Comparison of ENCODE assay signal across 8 mouse cellular contexts in the genomic region with DNA sequence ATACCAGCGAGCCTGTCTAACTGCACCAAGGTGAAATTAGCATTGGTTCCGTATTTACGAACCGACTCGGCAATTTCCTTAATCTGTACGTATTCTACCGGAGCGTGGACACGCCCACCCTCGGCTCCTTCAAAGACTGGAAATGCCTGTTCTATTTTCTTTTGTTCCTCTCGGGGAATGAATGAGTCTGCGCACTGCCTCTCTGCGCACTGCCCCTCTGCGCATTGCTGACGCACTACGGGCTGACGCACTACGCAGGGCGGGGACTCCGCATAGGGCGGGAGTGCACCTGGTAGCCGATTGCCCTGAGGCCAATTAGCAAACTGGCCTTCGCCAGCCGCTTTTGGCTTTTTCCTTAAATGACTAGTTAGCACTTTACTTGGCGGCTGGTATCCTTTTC. TPM values are rescaled to one million over a fixed set of nuclear protein-coding genes. Genes with fewer than 3 reads are reported as not detected.
DNase-seq lines count a peak whose midpoint lies in the region; ATAC-seq and TF ChIP-seq lines count a peak whose summit lies in the region.
"Not testable (repeated sequence)": the region's sequence is repeated elsewhere in the genome, so short reads cannot be mapped to it uniquely, and the experiment has no call there.
"Had no signal": no experiment of that assay in that cellular context is flagged by ENCODE, and none has a peak within 500 bp of the region (broad histone marks: within the 10 kb centered on the region; RNA-seq: fewer than 3 reads in every experiment).

No protein-coding gene starts in this region.

- WGBS in forebrain, embryonic 11.5 days, result 46% methylated on average over 3 of the region's 25 CpGs
- WGBS in heart, embryonic 13.5 days, result 40% methylated on average over 12 of the region's 25 CpGs
- 84% methylated on average over 1 of the region's 25 CpGs for WGBS in intestine, embryonic 14.5 days
- 50% methylated on average over 7 of the region's 25 CpGs for WGBS in limb, embryonic 11.5 days
- WGBS in lung, embryonic 14.5 days, result 51% methylated on average over 5 of the region's 25 CpGs
- 24% methylated on average over 5 of the region's 25 CpGs for WGBS in neural tube, embryonic 11.5 days

- H3K4me2 ChIP-seq in forebrain, embryonic 11.5 days (ENCODE audit: low read depth, low read length, severe bottlenecking); intestine, embryonic 14.5 days (ENCODE audit: low read length); limb, embryonic 11.5 days (ENCODE audit: low read depth, severe bottlenecking); neural tube, embryonic 11.5 days (ENCODE audit: low read depth): not testable (repeated sequence)
- peak overlapping the region; percentile 52 for H3K4me2 ChIP-seq in heart, embryonic 13.5 days
- H3K4me2 ChIP-seq in lung, embryonic 14.5 days, result peak overlapping the region; percentile 32; the same call in 1 of the 2 replicates

- not testable (repeated sequence) for H3K9me3 ChIP-seq in forebrain, embryonic 11.5 days (ENCODE audit: control insufficient read depth, low read length); heart, embryonic 13.5 days; intestine, embryonic 14.5 days (ENCODE audit: control insufficient read depth, low read length); limb, embryonic 11.5 days (ENCODE audit: control insufficient read depth, low read length); lung, embryonic 14.5 days (ENCODE audit: low read depth, low read length); neural tube, embryonic 11.5 days (ENCODE audit: control insufficient read depth, low read length)

- peak overlapping the region; percentile 62 for H3K4me3 ChIP-seq in brown adipose tissue, adult 24 weeks (ENCODE audit: insufficient read depth, low read depth, low read length)
- peak overlapping the region; percentile 22; the same call in 1 of the 2 replicates for H3K4me3 ChIP-seq in forebrain, embryonic 11.5 days (ENCODE audit: low read depth, low read length)
- peak overlapping the region; percentile 49 for H3K4me3 ChIP-seq in heart, embryonic 13.5 days
- H3K4me3 ChIP-seq in intestine, embryonic 14.5 days (ENCODE audit: low read depth, low read length), result peak overlapping the region; percentile 33
- peak overlapping the region; percentile 23 for H3K4me3 ChIP-seq in limb, embryonic 11.5 days (ENCODE audit: low read depth, low read length)
- peak overlapping the region; percentile 28 for H3K4me3 ChIP-seq in lung, embryonic 14.5 days (ENCODE audit: low read depth, low read length)
- peak overlapping the region; percentile 21 for H3K4me3 ChIP-seq in neural tube, embryonic 11.5 days (ENCODE audit: low read depth, low read length)

- not testable (repeated sequence) for TF ChIP-seq CTCF in lung, embryonic 14.5 days (IDR thresholded peaks at IDR 0.05; ENCODE audit: low read depth)

- peak overlapping the region; percentile 57; the same call in 1 of the 2 replicates for H3K27ac ChIP-seq in brown adipose tissue, adult 24 weeks (replicated peaks; ENCODE audit: low read depth, low read length)
- not testable (repeated sequence) for H3K27ac ChIP-seq in forebrain, embryonic 11.5 days (ENCODE audit: low read depth, low read length); heart, embryonic 13.5 days (replicated peaks); intestine, embryonic 14.5 days (ENCODE audit: low read depth); limb, embryonic 11.5 days (replicated peaks; ENCODE audit: low read depth, low read length); lung, embryonic 14.5 days (ENCODE audit: low read depth); neural tube, embryonic 11.5 days (ENCODE audit: low read depth, low read length)

- H3K4me1 ChIP-seq in brown adipose tissue, adult 24 weeks (ENCODE audit: control insufficient read depth, insufficient read depth, insufficient read length, low read length); forebrain, embryonic 11.5 days (replicated peaks; ENCODE audit: control insufficient read depth, insufficient read depth, low read length); heart, embryonic 13.5 days; intestine, embryonic 14.5 days (replicated peaks; ENCODE audit: control insufficient read depth, insufficient read depth, low read length); limb, embryonic 11.5 days (ENCODE audit: control insufficient read depth, insufficient read depth, low read length); lung, embryonic 14.5 days (ENCODE audit: insufficient read depth); neural tube, embryonic 11.5 days (ENCODE audit: control insufficient read depth, insufficient read depth, low read length): not testable (repeated sequence)

- H3K27me3 ChIP-seq in forebrain, embryonic 11.5 days (ENCODE audit: control insufficient read depth, insufficient read depth, low read length); heart, embryonic 13.5 days (replicated peaks); intestine, embryonic 14.5 days (replicated peaks; ENCODE audit: control insufficient read depth, insufficient read depth, low read length); limb, embryonic 11.5 days (ENCODE audit: control insufficient read depth, insufficient read depth, low read length); lung, embryonic 14.5 days (ENCODE audit: insufficient read depth, low read length); neural tube, embryonic 11.5 days (ENCODE audit: control insufficient read depth, insufficient read depth, low read length): not testable (repeated sequence)

- not testable (repeated sequence) for H3K9ac ChIP-seq in forebrain, embryonic 11.5 days (ENCODE audit: low read length); intestine, embryonic 14.5 days (ENCODE audit: low read length); limb, embryonic 11.5 days (ENCODE audit: low read length); lung, embryonic 14.5 days; neural tube, embryonic 11.5 days (ENCODE audit: low read length)
- peak overlapping the region; percentile 73 for H3K9ac ChIP-seq in heart, embryonic 13.5 days

- not testable (repeated sequence) for DNase-seq in forebrain, embryonic 11.5 days (ENCODE audit: low spot score); intestine, embryonic 14.5 days (ENCODE audit: low spot score); limb, embryonic 11.5 days (ENCODE audit: low spot score); lung, embryonic 14.5 days; neural tube, embryonic 11.5 days (ENCODE audit: low spot score)

- H3K36me3 ChIP-seq in forebrain, embryonic 11.5 days (ENCODE audit: control insufficient read depth, insufficient read depth, low read length); heart, embryonic 13.5 days; intestine, embryonic 14.5 days (ENCODE audit: control insufficient read depth, insufficient read depth, low read length); limb, embryonic 11.5 days (ENCODE audit: control insufficient read depth, insufficient read depth, low read length); lung, embryonic 14.5 days (ENCODE audit: insufficient read depth); neural tube, embryonic 11.5 days (ENCODE audit: control insufficient read depth, insufficient read depth, low read length): not testable (repeated sequence)

- ATAC-seq in forebrain, embryonic 11.5 days (replicated peaks; ENCODE audit: low FRiP score); heart, embryonic 13.5 days (ENCODE audit: extremely low read depth, insufficient number of reproducible peaks, low FRiP score, low TSS enrichment); intestine, embryonic 14.5 days (replicated peaks; ENCODE audit: low FRiP score, low TSS enrichment, low read depth); limb, embryonic 11.5 days (ENCODE audit: insufficient number of reproducible peaks, low FRiP score, low TSS enrichment, low read depth); lung, embryonic 14.5 days (ENCODE audit: insufficient read depth); neural tube, embryonic 11.5 days (ENCODE audit: insufficient read depth, low FRiP score, low TSS enrichment): not testable (repeated sequence)

RNA-seq across cellular contexts. Expression of gene Dcaf7, which starts 4.6 kb away (rescaled TPM):
- 8.4 and 10.1 TPM in 2 replicates for polyA plus RNA-seq in brown adipose tissue, adult 24 weeks (2012; ENCODE audit: insufficient read depth, insufficient read length, missing spikeins)
- polyA plus RNA-seq in forebrain, embryonic 11.5 days (2014; fragmentation: Nextera tagmentation; extraction: Ambion mirVana), result 104 TPM in 2 replicates
- polyA plus RNA-seq in heart, embryonic 13.5 days (2015; fragmentation: Nextera tagmentation; extraction: Ambion mirVana), result 43.0 and 43.8 TPM in 2 replicates
- polyA plus RNA-seq in intestine, embryonic 14.5 days (2014; fragmentation: Nextera tagmentation; extraction: Ambion mirVana), result 62.2 and 68.6 TPM in 2 replicates
- 75.3 and 82.5 TPM in 2 replicates for polyA plus RNA-seq in limb, embryonic 11.5 days (2014; fragmentation: Nextera tagmentation; extraction: Ambion mirVana)
- 72.5 and 83.8 TPM in 2 replicates for polyA plus RNA-seq in lung, embryonic 14.5 days (2014; fragmentation: Nextera tagmentation; extraction: Ambion mirVana)
- polyA plus RNA-seq in neural tube, embryonic 11.5 days (2014; fragmentation: Nextera tagmentation; extraction: Ambion mirVana), result 94.6 and 100 TPM in 2 replicates

RNA-seq across cellular contexts. Expression of gene Kcnh6, which starts 24.1 kb away (rescaled TPM):
- polyA plus RNA-seq in brown adipose tissue, adult 24 weeks (2012; ENCODE audit: insufficient read depth, insufficient read length, missing spikeins), result not detected in 2 replicates
- polyA plus RNA-seq in forebrain, embryonic 11.5 days (2014; fragmentation: Nextera tagmentation; extraction: Ambion mirVana), result 0.39 and 0.41 TPM in 2 replicates
- 0.13 and 0.17 TPM in 2 replicates for polyA plus RNA-seq in heart, embryonic 13.5 days (2015; fragmentation: Nextera tagmentation; extraction: Ambion mirVana)
- polyA plus RNA-seq in intestine, embryonic 14.5 days (2014; fragmentation: Nextera tagmentation; extraction: Ambion mirVana), result 0.99 and 1.3 TPM in 2 replicates
- 0.14 and 0.39 TPM in 2 replicates for polyA plus RNA-seq in limb, embryonic 11.5 days (2014; fragmentation: Nextera tagmentation; extraction: Ambion mirVana)
- 0.31 and 0.39 TPM in 2 replicates for polyA plus RNA-seq in lung, embryonic 14.5 days (2014; fragmentation: Nextera tagmentation; extraction: Ambion mirVana)
- 0.58 and 0.65 TPM in 2 replicates for polyA plus RNA-seq in neural tube, embryonic 11.5 days (2014; fragmentation: Nextera tagmentation; extraction: Ambion mirVana)

RNA-seq across cellular contexts. Expression of gene Taco1, which starts 33.8 kb away (rescaled TPM):
- 48.4 and 53.8 TPM in 2 replicates for polyA plus RNA-seq in brown adipose tissue, adult 24 weeks (2012; ENCODE audit: insufficient read depth, insufficient read length, missing spikeins)
- polyA plus RNA-seq in forebrain, embryonic 11.5 days (2014; fragmentation: Nextera tagmentation; extraction: Ambion mirVana), result 8.8 and 9.9 TPM in 2 replicates
- 9.0 and 11.0 TPM in 2 replicates for polyA plus RNA-seq in heart, embryonic 13.5 days (2015; fragmentation: Nextera tagmentation; extraction: Ambion mirVana)
- 8.8 and 10.3 TPM in 2 replicates for polyA plus RNA-seq in intestine, embryonic 14.5 days (2014; fragmentation: Nextera tagmentation; extraction: Ambion mirVana)
- 10.3 and 12.9 TPM in 2 replicates for polyA plus RNA-seq in limb, embryonic 11.5 days (2014; fragmentation: Nextera tagmentation; extraction: Ambion mirVana)
- polyA plus RNA-seq in lung, embryonic 14.5 days (2014; fragmentation: Nextera tagmentation; extraction: Ambion mirVana), result 9.5 TPM in 2 replicates
- polyA plus RNA-seq in neural tube, embryonic 11.5 days (2014; fragmentation: Nextera tagmentation; extraction: Ambion mirVana), result 7.9 and 10.9 TPM in 2 replicates

RNA-seq across cellular contexts. Expression of gene Ace3, which starts 37.6 kb away (rescaled TPM):
- not detected in 2 replicates for polyA plus RNA-seq in brown adipose tissue, adult 24 weeks (2012; ENCODE audit: insufficient read depth, insufficient read length, missing spikeins)
- not detected in 2 replicates for polyA plus RNA-seq in forebrain, embryonic 11.5 days (2014; fragmentation: Nextera tagmentation; extraction: Ambion mirVana)
- not detected in 2 replicates for polyA plus RNA-seq in heart, embryonic 13.5 days (2015; fragmentation: Nextera tagmentation; extraction: Ambion mirVana)
- polyA plus RNA-seq in intestine, embryonic 14.5 days (2014; fragmentation: Nextera tagmentation; extraction: Ambion mirVana), result not detected in 2 replicates
- polyA plus RNA-seq in limb, embryonic 11.5 days (2014; fragmentation: Nextera tagmentation; extraction: Ambion mirVana), result not detected in 2 replicates
- polyA plus RNA-seq in lung, embryonic 14.5 days (2014; fragmentation: Nextera tagmentation; extraction: Ambion mirVana), result not detected in 2 replicates
- polyA plus RNA-seq in neural tube, embryonic 11.5 days (2014; fragmentation: Nextera tagmentation; extraction: Ambion mirVana), result not detected in 2 replicates
- polyA plus RNA-seq: thymus, postnatal 0 days had no signal

RNA-seq across cellular contexts. Expression of gene Map3k3, which starts 52.3 kb away (rescaled TPM):
- 8.8 and 10.1 TPM in 2 replicates for polyA plus RNA-seq in brown adipose tissue, adult 24 weeks (2012; ENCODE audit: insufficient read depth, insufficient read length, missing spikeins)
- polyA plus RNA-seq in forebrain, embryonic 11.5 days (2014; fragmentation: Nextera tagmentation; extraction: Ambion mirVana), result 20.6 and 23.5 TPM in 2 replicates
- polyA plus RNA-seq in heart, embryonic 13.5 days (2015; fragmentation: Nextera tagmentation; extraction: Ambion mirVana), result 20.5 and 21.3 TPM in 2 replicates
- 22.3 and 23.0 TPM in 2 replicates for polyA plus RNA-seq in intestine, embryonic 14.5 days (2014; fragmentation: Nextera tagmentation; extraction: Ambion mirVana)
- polyA plus RNA-seq in limb, embryonic 11.5 days (2014; fragmentation: Nextera tagmentation; extraction: Ambion mirVana), result 20.9 and 26.1 TPM in 2 replicates
- polyA plus RNA-seq in lung, embryonic 14.5 days (2014; fragmentation: Nextera tagmentation; extraction: Ambion mirVana), result 29.1 and 33.4 TPM in 2 replicates
- polyA plus RNA-seq in neural tube, embryonic 11.5 days (2014; fragmentation: Nextera tagmentation; extraction: Ambion mirVana), result 19.5 and 20.8 TPM in 2 replicates
